Mouse (Mus musculus) intestine, embryonic 14.5 days (tissue): ENCODE measurements at regions not wholly inside any gene's neighbourhood (a gene's known extent, or its start where the extent isn't known, plus 50 kb on each side); places are given as distances from the start of the nearest gene placed in this dataset.

Experiments
- ATAC-seq: fragments of 200-750 bp; cut with Nextera tagmentation; replicated peaks from 2 replicates; pipeline ENCODE4 v1.8.0; 2017; ENCODE audit warnings: low read depth, moderate number of reproducible peaks, moderate TSS enrichment, moderate library complexity; ENCODE audit not compliant: low FRiP score, low TSS enrichment
- DNase-seq: peaks from one replicate; pipeline ENCODE4 v3.0.0-alpha.2; 2018; ENCODE audit warnings: low spot score
- H3K27ac ChIP-seq: fragments of 300-500 bp; sonication (generic); 2 replicates; pipeline ENCODE4 v1.5.1; 2014; ENCODE audit warnings: low read depth, mild to moderate bottlenecking, control low read depth
- H3K27me3 ChIP-seq: fragments of 300-500 bp; sonication (generic); replicated peaks from 2 replicates; pipeline ENCODE4 v1.6.1; 2014; ENCODE audit warnings: low read length, control low read depth; ENCODE audit not compliant: control insufficient read depth, insufficient read depth
- H3K36me3 ChIP-seq: fragments of 300-500 bp; sonication (generic); 2 replicates; pipeline ENCODE4 v1.6.1; 2014; ENCODE audit warnings: low read length, control low read depth; ENCODE audit not compliant: control insufficient read depth, insufficient read depth
- H3K4me1 ChIP-seq: fragments of 300-500 bp; sonication (generic); replicated peaks from 2 replicates; pipeline ENCODE4 v1.6.1; 2014; ENCODE audit warnings: low read length, control low read depth, mixed read lengths; ENCODE audit not compliant: control insufficient read depth, insufficient read depth
- H3K4me2 ChIP-seq: fragments of 300-500 bp; sonication (generic); 2 replicates; pipeline ENCODE4 v1.6.1; 2014; ENCODE audit warnings: low read length
- H3K4me3 ChIP-seq: fragments of 300-500 bp; sonication (generic); 2 replicates; pipeline ENCODE4 v1.5.1; 2014; ENCODE audit warnings: low read depth, low read length, control low read depth, mixed read lengths
- H3K9ac ChIP-seq: fragments of 300-500 bp; sonication (generic); 2 replicates; pipeline ENCODE4 v1.6.1; 2014; ENCODE audit warnings: mild to moderate bottlenecking, low read length
- H3K9me3 ChIP-seq: fragments of 300-500 bp; sonication (generic); 2 replicates; pipeline ENCODE4 v1.6.1; 2016; ENCODE audit warnings: low read length, control low read depth; ENCODE audit not compliant: control insufficient read depth
- WGBS: fragments of 180-500 bp; shearing (Covaris S2); extraction: QIAGEN DNeasy Blood & Tissue Kit; methylation state at CpG from one replicate; pipeline ENCODE4 v1.1.7; 2014; 5-methylcytosine and 5-hydroxymethylcytosine counted together

- Histone ChIP-seq H3K9me3 (peaks cover 3% of the 10 kb centered on the region; the same call in 1 of the 2 replicates), H3K4me2 (no peak overlapping the region)
- 57% methylated on average over 11 of the region's 11 CpGs for WGBS
These were observed 152.1 kb upstream of the Frmd6 start for GRCm38 (mm10) chr12:70673188-70673587.

DNA sequence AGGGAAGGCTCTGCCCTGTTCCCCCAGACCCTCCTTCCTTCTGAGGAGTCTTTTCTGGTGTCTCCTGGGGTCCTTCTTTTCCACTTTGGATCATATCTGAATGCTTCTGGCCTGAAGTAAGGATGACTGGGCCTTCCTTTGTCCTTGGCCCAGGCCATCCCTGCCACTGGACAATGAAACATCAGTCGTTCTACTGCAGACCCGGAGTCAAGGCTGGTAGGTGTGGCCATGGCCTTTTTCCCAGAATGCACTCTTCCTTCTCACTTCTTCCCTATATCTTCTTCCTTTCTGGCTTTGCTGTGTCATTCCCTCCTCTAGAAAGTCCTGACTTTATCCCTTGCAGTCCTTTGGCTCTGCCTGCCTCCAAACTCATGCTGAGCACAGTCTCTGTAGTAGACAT is 151.2 kb upstream of the Frmd6 start:
- Histone ChIP-seq H3K27me3 (no peaks in the 10 kb centered on the region), H3K4me2 (no peak overlapping the region), H3K4me1 (0 out of 2 replicates have a peak, but pooled peaks cover 7% of the 10 kb centered on the region), H3K4me3 (no peak overlapping the region), H3K9ac (no peak overlapping the region), H3K36me3 (no peaks in the 10 kb centered on the region), H3K27ac (no peak overlapping the region), H3K9me3 (peaks cover 3% of the 10 kb centered on the region; the same call in 1 of the 2 replicates)
- WGBS: 77% methylated on average over 2 of the region's 2 CpGs
- no peak for ATAC-seq
- DNase-seq: no peak

More at GRCm38 (mm10) chr12:70673188-70673587, 152.1 kb upstream of the Frmd6 start:
- no peak for DNase-seq
- Histone ChIP-seq H3K4me3 (no peak overlapping the region), H3K27me3 (no peaks in the 10 kb centered on the region), H3K36me3 (no peaks in the 10 kb centered on the region), H3K27ac (no peak overlapping the region), H3K9ac (no peak overlapping the region), H3K4me1 (0 out of 2 replicates have a peak, but pooled peaks cover 7% of the 10 kb centered on the region)
- ATAC-seq: no peak

DNA sequence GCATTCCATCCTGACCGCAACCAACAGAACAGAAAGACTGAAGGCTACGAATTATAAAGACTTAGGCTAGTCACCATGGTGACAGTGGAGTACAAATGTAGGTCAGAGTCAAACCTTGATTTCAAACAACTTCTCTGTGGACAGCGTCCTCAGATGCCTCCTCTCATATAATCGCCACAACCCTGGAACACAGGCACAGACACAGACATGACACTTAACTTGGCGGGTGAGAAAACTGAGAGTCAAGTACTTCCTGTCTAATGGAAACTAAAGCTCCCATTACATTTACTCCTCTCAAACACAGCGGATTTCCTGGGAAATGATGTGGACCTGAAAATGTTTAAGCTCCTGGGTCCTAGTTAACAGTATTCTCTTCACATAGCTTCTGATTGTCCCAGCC is 149.5 kb upstream of the Frmd6 start:
- Histone ChIP-seq H3K4me3 (no peak overlapping the region), H3K4me2 (no peak overlapping the region), H3K27me3 (no peaks in the 10 kb centered on the region), H3K9ac (no peak overlapping the region), H3K27ac (no peak overlapping the region), H3K9me3 (peaks cover 3% of the 10 kb centered on the region; the same call in 1 of the 2 replicates), H3K36me3 (no peaks in the 10 kb centered on the region), H3K4me1 (0 out of 2 replicates have a peak, but pooled peaks cover 7% of the 10 kb centered on the region)
- DNase-seq (no peak), ATAC-seq (no peak)
- 82% methylated on average over 6 of the region's 6 CpGs for WGBS

DNA sequence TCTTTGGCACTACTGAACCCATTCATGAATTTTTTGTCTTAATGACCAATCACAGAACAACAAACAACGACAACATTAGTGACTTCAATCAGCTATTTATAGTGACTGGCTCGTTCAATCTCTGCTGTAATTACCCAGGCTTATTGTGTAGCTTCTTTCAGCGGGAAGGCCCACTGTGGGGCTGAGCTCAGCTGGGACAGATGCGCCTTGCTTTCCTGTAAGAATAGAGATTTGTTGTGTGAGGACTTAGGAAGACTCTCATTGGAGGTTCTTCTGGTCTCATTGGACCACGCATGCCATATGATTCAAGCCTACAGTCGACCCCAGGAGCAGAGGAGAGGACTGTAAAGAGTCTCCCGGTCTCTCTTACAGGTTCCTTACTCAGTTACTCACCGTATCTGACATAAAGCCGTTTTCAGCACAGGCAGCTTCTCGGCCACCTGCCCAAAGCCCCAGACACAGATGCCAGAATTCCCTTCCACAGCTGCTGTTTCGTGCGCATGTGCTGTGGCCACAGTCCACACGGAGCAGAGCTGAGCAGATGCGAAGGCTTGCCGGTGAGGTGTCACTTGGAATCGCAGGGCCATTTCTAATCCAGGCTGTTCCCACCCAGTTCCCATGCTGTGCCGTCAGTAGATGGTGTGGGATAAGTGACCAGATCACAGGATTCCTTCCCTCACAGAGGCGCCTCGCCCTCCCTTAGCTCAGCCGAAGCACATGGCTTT is 145.5 kb upstream of the Frmd6 start:
- DNase-seq: no peak
- Histone ChIP-seq H3K4me3 (no peak overlapping the region), H3K4me2 (no peak overlapping the region), H3K9me3 (peaks cover 3% of the 10 kb centered on the region; the same call in 1 of the 2 replicates), H3K36me3 (no peaks in the 10 kb centered on the region), H3K27ac (no peak overlapping the region), H3K27me3 (no peaks in the 10 kb centered on the region), H3K4me1 (no peaks in the 10 kb centered on the region), H3K9ac (no peak overlapping the region)
- WGBS: 64% methylated on average over 20 of the region's 20 CpGs
- ATAC-seq: no peak

DNA sequence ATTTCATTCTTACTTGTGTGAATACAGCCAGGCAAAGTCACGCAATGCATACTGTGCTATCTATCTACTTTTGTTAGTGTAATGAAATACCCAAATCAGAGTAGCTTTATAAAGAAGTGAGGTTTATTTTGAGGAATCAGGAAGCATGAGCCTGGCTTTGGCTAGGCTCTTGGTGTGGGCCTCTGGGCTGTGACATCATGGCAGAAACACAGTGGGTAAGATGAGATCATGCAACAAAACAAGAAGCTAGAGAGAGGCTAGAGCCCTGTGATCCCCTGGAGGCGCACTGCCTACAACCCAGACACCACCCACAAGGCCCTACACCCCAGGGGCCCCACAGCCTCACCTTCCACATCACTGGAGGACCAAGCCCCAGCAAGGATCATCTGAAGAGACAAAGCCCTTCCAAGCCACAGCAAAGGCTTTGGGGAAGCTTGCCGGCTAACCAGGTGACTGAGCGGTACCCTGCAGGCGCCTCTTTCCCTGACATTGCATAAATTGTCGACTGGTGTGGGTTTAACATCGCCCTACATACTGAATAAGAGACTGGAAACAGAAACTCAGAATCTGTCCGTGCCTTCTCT is 143.8 kb upstream of the Frmd6 start:
- no peak overlapping the region for H3K9ac ChIP-seq
- H3K4me2 ChIP-seq: no peak overlapping the region
- no peak overlapping the region for H3K4me3 ChIP-seq
- H3K36me3 ChIP-seq: no peaks in the 10 kb centered on the region
- H3K27me3 ChIP-seq: no peaks in the 10 kb centered on the region
- ATAC-seq (no peak), DNase-seq (no peak)
- 0 out of 2 replicates have a peak, but pooled peaks cover 3% of the 10 kb centered on the region for H3K4me1 ChIP-seq
- H3K27ac ChIP-seq: no peak overlapping the region
- WGBS: 83% methylated on average over 8 of the region's 8 CpGs
- H3K9me3 ChIP-seq: peaks cover 3% of the 10 kb centered on the region; the same call in 1 of the 2 replicates

DNA sequence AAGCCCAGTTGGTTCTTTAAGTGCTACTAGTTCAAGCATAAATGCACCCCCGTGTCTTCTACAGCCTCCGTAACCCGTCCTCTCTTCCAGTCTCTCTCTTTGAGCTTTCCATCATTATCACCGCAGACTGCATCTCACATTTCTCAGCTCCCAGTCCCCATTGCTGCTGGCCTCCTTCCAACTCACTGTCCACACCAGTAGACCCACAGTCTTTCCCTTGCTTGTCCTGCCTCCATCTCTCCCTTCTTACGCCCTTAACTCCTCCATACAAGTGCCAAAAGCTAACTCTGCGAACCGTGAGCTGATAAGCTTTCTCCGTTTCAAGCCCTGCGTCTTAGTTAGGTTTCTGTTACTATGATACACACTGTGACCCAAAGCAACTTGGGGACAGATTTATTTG is 141.0 kb upstream of the Frmd6 start:
- Histone ChIP-seq H3K4me2 (no peak overlapping the region), H3K9me3 (no peaks in the 10 kb centered on the region), H3K27me3 (no peaks in the 10 kb centered on the region), H3K36me3 (no peaks in the 10 kb centered on the region), H3K27ac (no peak overlapping the region), H3K4me1 (peaks cover 15% of the 10 kb centered on the region; the same call in 1 of the 2 replicates), H3K4me3 (no peak overlapping the region), H3K9ac (no peak overlapping the region)
- 69% methylated on average over 9 of the region's 9 CpGs for WGBS
- ATAC-seq: no peak
- no peak for DNase-seq

DNA sequence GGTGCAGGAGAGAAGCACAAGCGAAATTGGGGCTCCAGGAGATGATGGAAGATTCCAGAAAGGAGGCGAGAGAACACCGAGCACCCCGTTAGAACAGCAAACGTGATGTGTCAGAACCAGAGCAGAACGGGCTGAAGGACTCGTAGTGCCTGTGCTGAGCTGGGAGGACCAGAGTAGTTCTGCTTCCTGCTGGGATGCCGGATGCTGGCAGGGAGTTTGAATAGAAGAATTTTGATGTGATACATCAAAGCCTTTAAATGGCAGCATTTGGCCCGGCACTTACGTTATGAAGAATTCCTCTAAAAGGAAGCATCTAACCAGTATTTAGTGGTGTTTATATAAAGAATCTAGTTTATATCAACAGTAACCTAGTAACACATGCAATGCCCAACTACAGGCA is 139.9 kb upstream of the Frmd6 start:
- ATAC-seq: no peak
- no peaks in the 10 kb centered on the region for H3K27me3 ChIP-seq
- H3K9ac ChIP-seq: no peak overlapping the region
- no peak for DNase-seq
- 48% methylated on average over 10 of the region's 10 CpGs for WGBS
- no peak overlapping the region for H3K4me2 ChIP-seq
- no peaks in the 10 kb centered on the region for H3K9me3 ChIP-seq
- no peaks in the 10 kb centered on the region for H3K36me3 ChIP-seq
- no peak overlapping the region for H3K4me3 ChIP-seq
- no peak overlapping the region for H3K27ac ChIP-seq
- peaks cover 19% of the 10 kb centered on the region; the same call in 1 of the 2 replicates for H3K4me1 ChIP-seq

GRCm38 (mm10) chr12:70686337-70686736 is 139.0 kb upstream of the Frmd6 start:
- Histone ChIP-seq H3K9ac (no peak overlapping the region), H3K4me3 (no peak overlapping the region), H3K9me3 (no peaks in the 10 kb centered on the region), H3K27me3 (no peaks in the 10 kb centered on the region), H3K27ac (no peak overlapping the region), H3K4me2 (no peak overlapping the region), H3K36me3 (no peaks in the 10 kb centered on the region), H3K4me1 (peaks cover 19% of the 10 kb centered on the region; the same call in 1 of the 2 replicates)
- no peak for DNase-seq
- no peak for ATAC-seq
- 93% methylated on average over 10 of the region's 10 CpGs for WGBS
